Mouse (Mus musculus): Measurements from ENCODE around the gene Prkar2a. TPM values are rescaled to one million over a fixed set of nuclear protein-coding genes. Genes with fewer than 3 reads are reported as not detected.
A peak's percentile ranks its signal among the peaks of the same experiment; 100 is the strongest.
"Not testable (repeated sequence)": the region's sequence is repeated elsewhere in the genome, so short reads cannot be mapped to it uniquely, and the experiment has no call there.

Gene Prkar2a
- polyA plus RNA-seq, 1 experiment from 2014 or later, result 16.4 TPM

DNA sequence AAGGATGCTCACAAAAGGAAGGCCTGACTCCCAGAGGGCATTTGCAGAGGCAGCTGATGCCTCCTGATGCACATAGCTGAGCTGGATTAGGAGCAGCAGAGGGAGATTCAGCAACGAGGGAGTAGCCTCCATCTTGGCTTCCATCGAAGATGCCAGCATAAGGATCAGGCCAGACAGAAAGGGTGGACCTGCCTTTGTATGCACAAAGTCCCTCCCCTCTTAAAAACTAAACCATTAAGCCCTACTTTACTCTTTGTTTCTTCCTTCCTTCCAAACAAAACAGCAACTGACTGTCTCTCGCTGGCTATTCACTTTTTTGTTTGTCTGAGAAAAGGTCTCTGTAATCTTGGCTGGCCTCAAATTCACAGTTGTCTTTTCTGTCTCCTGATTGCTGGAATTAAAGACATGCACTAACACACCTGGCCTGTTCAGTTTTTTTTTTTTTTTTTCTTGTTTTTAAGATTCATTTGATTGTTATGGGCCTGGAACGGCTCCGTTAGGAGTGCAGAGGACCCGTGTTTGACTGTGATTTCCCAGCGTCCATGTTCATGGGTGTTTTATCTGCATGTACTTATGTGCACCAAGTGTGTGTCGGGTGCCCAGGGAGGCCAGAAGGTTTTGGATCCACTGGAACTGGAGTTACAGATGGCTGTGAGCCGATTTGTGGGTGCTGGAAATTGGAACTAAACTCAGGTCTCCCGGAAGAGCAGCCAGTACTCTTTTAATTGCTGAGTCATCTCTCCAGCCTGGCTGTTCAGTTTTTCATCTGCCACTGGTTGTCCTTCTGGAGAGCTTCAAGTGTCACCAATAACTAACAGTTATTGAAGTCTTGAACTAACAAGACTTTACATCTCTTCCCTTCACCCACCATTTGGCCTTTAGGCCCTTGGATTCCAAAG is 34.3 kb upstream of the Prkar2a start:
- H3K36me3 ChIP-seq (ENCODE audit: insufficient read depth, low read length), result no peaks in the 10 kb centered on the region
- DNase-seq (ENCODE audit: low spot score), result no peak
- H3K9me3 ChIP-seq (ENCODE audit: low read length), result no peaks in the 10 kb centered on the region
- no peak overlapping the region for H3K4me2 ChIP-seq (replicated peaks; ENCODE audit: low read depth, low read length)
- no peak for ATAC-seq
- H3K4me3 ChIP-seq (ENCODE audit: low read depth, low read length), result no peak overlapping the region
- 76% methylated on average over 10 of the region's 10 CpGs for WGBS
- no peaks in the 10 kb centered on the region; the same call in 1 of the 2 replicates for H3K4me1 ChIP-seq (ENCODE audit: insufficient read depth, low read depth, low read length)
- H3K27ac ChIP-seq (ENCODE audit: low read length), result no peak overlapping the region
- no peaks in the 10 kb centered on the region for H3K27me3 ChIP-seq (replicated peaks; ENCODE audit: insufficient read depth, low read length)
- no peak overlapping the region for H3K9ac ChIP-seq (replicated peaks; ENCODE audit: low read depth)
- TF ChIP-seq CTCF (IDR thresholded peaks at IDR 0.05), result no peak
- no peak for TF ChIP-seq EP300 (IDR thresholded peaks at IDR 0.05)

GRCm38 (mm10) chr9:108655865-108656264 is 33.2 kb upstream of the Prkar2a start:
- not testable (repeated sequence) for H3K9ac ChIP-seq (replicated peaks; ENCODE audit: low read depth); H3K27ac ChIP-seq (ENCODE audit: low read length); H3K4me3 ChIP-seq (ENCODE audit: low read depth, low read length); DNase-seq (ENCODE audit: low spot score); H3K4me1 ChIP-seq (ENCODE audit: insufficient read depth, low read depth, low read length); H3K27me3 ChIP-seq (replicated peaks; ENCODE audit: insufficient read depth, low read length); H3K9me3 ChIP-seq (ENCODE audit: low read length); H3K4me2 ChIP-seq (replicated peaks; ENCODE audit: low read depth, low read length); ATAC-seq; H3K36me3 ChIP-seq (ENCODE audit: insufficient read depth, low read length)
- 61% methylated on average over 7 of the region's 7 CpGs for WGBS

DNA sequence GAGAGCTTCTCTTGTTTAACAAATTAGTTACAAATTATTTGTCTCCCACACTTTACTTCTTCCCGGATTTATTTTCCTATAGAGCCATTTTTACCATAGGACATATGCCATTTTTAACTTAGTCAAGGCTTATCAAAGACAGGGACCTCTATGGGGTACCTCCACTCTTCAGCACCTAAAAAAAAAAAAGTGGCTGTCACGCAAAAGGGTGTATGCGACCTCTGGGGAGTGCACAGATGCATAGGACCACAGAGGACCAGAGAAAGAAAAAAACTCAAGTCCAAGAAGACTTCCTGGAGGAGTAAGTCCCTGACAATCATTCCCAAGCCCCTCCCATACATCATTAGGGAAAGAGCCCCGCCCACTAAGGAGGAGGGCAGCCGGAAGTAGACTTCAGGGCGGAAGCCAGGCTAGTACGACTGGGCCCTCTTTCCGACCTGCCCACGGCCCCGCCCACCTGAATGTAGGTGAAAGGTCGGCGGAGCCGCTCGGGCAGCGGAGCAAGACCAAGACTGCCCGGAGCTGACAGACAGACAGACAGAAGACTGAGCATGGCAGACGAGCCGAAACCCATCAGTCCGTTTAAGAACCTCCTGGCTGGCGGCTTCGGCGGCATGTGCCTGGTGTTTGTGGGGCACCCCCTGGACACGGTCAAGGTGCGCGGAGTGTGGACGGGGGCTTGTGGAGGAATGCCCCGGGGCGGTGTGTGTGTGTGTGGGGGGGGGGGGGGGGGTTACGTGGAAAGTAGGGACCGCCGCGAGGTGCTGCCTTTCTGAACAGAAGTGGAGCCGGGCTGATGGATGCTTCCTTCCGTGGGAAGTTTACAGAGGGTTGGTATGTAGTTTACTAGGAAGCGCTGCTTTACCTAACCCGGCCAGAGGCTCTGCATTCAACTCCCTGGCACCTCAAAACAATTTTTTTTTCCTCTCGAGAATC is 27.2 kb upstream of the Prkar2a start, which contains the start of gene Slc25a20:
Slc25a20 (plus strand) TSS at position 412 of the 936 bp plus-strand sequence.
- ATAC-seq, result peak; percentile 98
- H3K4me1 ChIP-seq (ENCODE audit: insufficient read depth, low read depth, low read length), result peaks cover 4% of the 10 kb centered on the region; the same call in 1 of the 2 replicates
- peak within 1 kb of the TSS; percentile 75 for H3K4me2 ChIP-seq (replicated peaks; ENCODE audit: low read depth, low read length)
- H3K27ac ChIP-seq (ENCODE audit: low read length), result peak within 1 kb of the TSS; percentile 65
- peak within 1 kb of the TSS; percentile 67 for H3K4me3 ChIP-seq (ENCODE audit: low read depth, low read length)
- H3K36me3 ChIP-seq (ENCODE audit: insufficient read depth, low read length), result no peaks in the 10 kb centered on the region
- DNase-seq (ENCODE audit: low spot score), result peak; percentile 95
- WGBS, result 3% methylated on average over 36 of the region's 37 CpGs
- H3K27me3 ChIP-seq (replicated peaks; ENCODE audit: insufficient read depth, low read length), result no peaks in the 10 kb centered on the region
- H3K9ac ChIP-seq (replicated peaks; ENCODE audit: low read depth), result peak within 1 kb of the TSS; percentile 45
- TF ChIP-seq EP300 (IDR thresholded peaks at IDR 0.05) (no peak; the same call in 1 of the 2 replicates), CTCF (IDR thresholded peaks at IDR 0.05) (no peak)
- H3K9me3 ChIP-seq (ENCODE audit: low read length), result no peaks in the 10 kb centered on the region

GRCm38 (mm10) chr9:108662660-108663059 is 26.5 kb upstream of the Prkar2a start:
- peak overlapping the region; percentile 75 for H3K4me2 ChIP-seq (replicated peaks; ENCODE audit: low read depth, low read length)
- TF ChIP-seq EP300 (IDR thresholded peaks at IDR 0.05) (no peak), CTCF (IDR thresholded peaks at IDR 0.05) (no peak)
- H3K27ac ChIP-seq (ENCODE audit: low read length), result 0 out of 2 replicates have a peak overlapping the region, but pooled peaks have one; percentile 65
- H3K27me3 ChIP-seq (replicated peaks; ENCODE audit: insufficient read depth, low read length), result no peaks in the 10 kb centered on the region
- H3K9ac ChIP-seq (replicated peaks; ENCODE audit: low read depth), result peak overlapping the region; percentile 45
- H3K9me3 ChIP-seq (ENCODE audit: low read length), result no peaks in the 10 kb centered on the region
- 20% methylated on average over 6 of the region's 6 CpGs for WGBS
- no peak for ATAC-seq
- peak overlapping the region; percentile 67 for H3K4me3 ChIP-seq (ENCODE audit: low read depth, low read length)
- peaks cover 4% of the 10 kb centered on the region; the same call in 1 of the 2 replicates for H3K4me1 ChIP-seq (ENCODE audit: insufficient read depth, low read depth, low read length)
- H3K36me3 ChIP-seq (ENCODE audit: insufficient read depth, low read length), result no peaks in the 10 kb centered on the region
- peak; percentile 22 for DNase-seq (ENCODE audit: low spot score)

DNA sequence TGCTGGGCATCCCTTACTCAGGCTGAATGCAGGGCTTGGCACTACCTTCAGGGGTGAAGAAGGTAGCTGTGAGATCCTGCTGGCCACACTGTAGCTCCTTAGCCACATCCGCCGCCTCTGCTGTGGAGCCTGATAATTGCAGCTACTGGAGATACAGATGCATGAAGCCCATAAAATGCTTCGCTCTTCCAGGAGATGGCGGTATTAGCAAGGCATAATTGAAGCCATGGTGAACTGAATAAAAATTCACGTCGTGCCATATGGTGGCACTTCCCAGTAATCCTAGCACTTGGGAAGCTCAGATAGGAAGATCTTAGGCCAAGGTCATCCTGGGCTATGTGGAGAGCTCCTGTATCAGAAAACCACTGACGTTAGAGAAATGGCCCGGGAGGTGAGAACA is 19.2 kb upstream of the Prkar2a start:
- H3K27me3 ChIP-seq (replicated peaks; ENCODE audit: insufficient read depth, low read length), result no peaks in the 10 kb centered on the region
- no peak overlapping the region for H3K27ac ChIP-seq (ENCODE audit: low read length)
- H3K9ac ChIP-seq (replicated peaks; ENCODE audit: low read depth), result no peak overlapping the region
- no peak overlapping the region for H3K4me3 ChIP-seq (ENCODE audit: low read depth, low read length)
- no peaks in the 10 kb centered on the region for H3K9me3 ChIP-seq (ENCODE audit: low read length)
- TF ChIP-seq EP300 (IDR thresholded peaks at IDR 0.05), result no peak
- TF ChIP-seq CTCF (IDR thresholded peaks at IDR 0.05), result peak; percentile 73
- no peak overlapping the region for H3K4me2 ChIP-seq (replicated peaks; ENCODE audit: low read depth, low read length)
- 52% methylated on average over 8 of the region's 8 CpGs for WGBS
- H3K4me1 ChIP-seq (ENCODE audit: insufficient read depth, low read depth, low read length), result no peaks in the 10 kb centered on the region
- H3K36me3 ChIP-seq (ENCODE audit: insufficient read depth, low read length), result no peaks in the 10 kb centered on the region; the same call in 1 of the 2 replicates
- DNase-seq (ENCODE audit: low spot score) (peak; percentile 50), ATAC-seq (no peak; the same call in 1 of the 2 replicates)

GRCm38 (mm10) chr9:108673151-108673550 is 16.0 kb upstream of the Prkar2a start:
- Histone ChIP-seq H3K27ac (ENCODE audit: low read length) (no peak overlapping the region), H3K27me3 (replicated peaks; ENCODE audit: insufficient read depth, low read length) (no peaks in the 10 kb centered on the region), H3K4me3 (ENCODE audit: low read depth, low read length) (no peak overlapping the region), H3K9ac (replicated peaks; ENCODE audit: low read depth) (no peak overlapping the region), H3K9me3 (ENCODE audit: low read length) (no peaks in the 10 kb centered on the region), H3K4me2 (replicated peaks; ENCODE audit: low read depth, low read length) (no peak overlapping the region), H3K36me3 (ENCODE audit: insufficient read depth, low read length) (no peaks in the 10 kb centered on the region; the same call in 1 of the 2 replicates), H3K4me1 (ENCODE audit: insufficient read depth, low read depth, low read length) (no peaks in the 10 kb centered on the region)
- ATAC-seq (no peak), DNase-seq (ENCODE audit: low spot score) (no peak)
- no peak for TF ChIP-seq EP300 (IDR thresholded peaks at IDR 0.05)
- peak; percentile 63 for TF ChIP-seq CTCF (IDR thresholded peaks at IDR 0.05)
- WGBS, result 49% methylated on average over 2 of the region's 2 CpGs

All from lung, postnatal 0 days (tissue).